In the genomic region with DNA sequence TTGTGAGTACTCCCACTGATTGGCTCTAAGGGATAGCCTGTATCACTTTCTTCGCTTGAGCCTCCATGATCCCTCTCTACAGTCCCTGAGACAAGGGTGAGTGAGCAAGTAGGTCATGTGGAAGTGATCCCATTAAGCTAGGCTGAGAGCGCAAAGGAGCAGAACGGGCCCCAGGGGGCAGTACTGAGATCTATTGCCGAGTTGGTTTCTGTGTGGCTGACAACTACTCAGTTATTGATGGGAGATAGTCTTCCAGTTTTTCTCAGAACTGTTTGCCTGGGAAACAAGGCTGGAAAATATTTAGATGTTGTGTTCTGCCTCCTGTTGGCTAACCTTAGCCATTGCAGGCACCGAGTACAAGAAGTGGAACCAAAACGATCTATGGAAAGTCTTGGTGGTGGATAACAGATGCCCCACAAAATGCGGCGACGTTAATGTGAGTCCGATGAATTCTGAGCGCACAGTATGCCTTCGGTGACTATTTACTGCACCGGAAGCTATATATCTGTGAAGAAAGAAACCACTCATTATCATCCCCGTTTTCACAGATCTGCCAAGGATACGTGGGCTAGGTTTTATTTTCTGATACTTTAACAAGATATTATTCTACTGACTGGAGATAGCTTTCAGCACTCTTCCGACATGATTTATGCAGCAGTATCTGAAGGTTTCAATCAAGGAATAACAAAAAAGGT, we compare ENCODE assay signal across 8 mouse cellular contexts. TPM values are rescaled to one million over a fixed set of nuclear protein-coding genes. Genes with fewer than 3 reads are reported as not detected.
DNase-seq lines count a peak whose midpoint lies in the region; ATAC-seq and TF ChIP-seq lines count a peak whose summit lies in the region.

No protein-coding gene starts in this region.

- no peaks in the 10 kb centered on the region for H3K36me3 ChIP-seq in midbrain, embryonic 11.5 days (ENCODE audit: control insufficient read depth, insufficient read depth, low read length)
- no peaks in the 10 kb centered on the region for H3K36me3 ChIP-seq in midbrain, embryonic 13.5 days
- H3K36me3 ChIP-seq in embryonic facial prominence, embryonic 13.5 days = no peaks in the 10 kb centered on the region
- H3K36me3 ChIP-seq in liver, embryonic 11.5 days (ENCODE audit: control insufficient read depth, insufficient read depth, low read length) = no peaks in the 10 kb centered on the region
- no peaks in the 10 kb centered on the region for H3K36me3 ChIP-seq in hindbrain, embryonic 16.5 days (ENCODE audit: control insufficient read depth, insufficient read depth, low read length)

- TF ChIP-seq POLR2A in bone marrow, adult 2 months (IDR thresholded peaks at IDR 0.05; ENCODE audit: borderline replicate concordance, control insufficient read depth, low read depth, low read length) = no peak

- peak; percentile 88 for DNase-seq in midbrain, embryonic 11.5 days (ENCODE audit: low spot score, missing footprints)
- DNase-seq in kidney, adult 8-10 months = peak; percentile 64 to 71
- DNase-seq in liver, embryonic 11.5 days (ENCODE audit: low spot score) = no peak
- DNase-seq in retina, postnatal 1 day = peak; percentile 97

- no peak overlapping the region for H3K9ac ChIP-seq in midbrain, embryonic 11.5 days (ENCODE audit: low read length)
- H3K9ac ChIP-seq in midbrain, embryonic 13.5 days (replicated peaks) = no peak overlapping the region
- H3K9ac ChIP-seq in embryonic facial prominence, embryonic 13.5 days = no peak overlapping the region
- H3K9ac ChIP-seq in liver, embryonic 11.5 days (ENCODE audit: low read depth, low read length) = no peak overlapping the region
- H3K9ac ChIP-seq in hindbrain, embryonic 16.5 days (ENCODE audit: low read depth, low read length) = no peak overlapping the region

- no peak overlapping the region for H3K4me2 ChIP-seq in midbrain, embryonic 11.5 days
- H3K4me2 ChIP-seq in midbrain, embryonic 13.5 days (replicated peaks) = no peak overlapping the region
- H3K4me2 ChIP-seq in embryonic facial prominence, embryonic 13.5 days = peak overlapping the region; percentile 32
- peak overlapping the region; percentile 1; the same call in 1 of the 2 replicates for H3K4me2 ChIP-seq in liver, embryonic 11.5 days
- H3K4me2 ChIP-seq in hindbrain, embryonic 16.5 days (ENCODE audit: low read length) = no peak overlapping the region

- H3K27me3 ChIP-seq in midbrain, embryonic 11.5 days (ENCODE audit: control insufficient read depth, insufficient read depth, low read length) = no peaks in the 10 kb centered on the region
- no peaks in the 10 kb centered on the region for H3K27me3 ChIP-seq in midbrain, embryonic 13.5 days
- H3K27me3 ChIP-seq in embryonic facial prominence, embryonic 13.5 days = no peaks in the 10 kb centered on the region
- H3K27me3 ChIP-seq in liver, embryonic 11.5 days (replicated peaks; ENCODE audit: control insufficient read depth, insufficient read depth, low read length) = no peaks in the 10 kb centered on the region
- no peaks in the 10 kb centered on the region for H3K27me3 ChIP-seq in hindbrain, embryonic 16.5 days (replicated peaks; ENCODE audit: control insufficient read depth, insufficient read depth, low read length)

- H3K4me3 ChIP-seq in midbrain, embryonic 11.5 days (ENCODE audit: low read depth, low read length) = no peak overlapping the region
- H3K4me3 ChIP-seq in midbrain, embryonic 13.5 days (replicated peaks) = no peak overlapping the region
- no peak overlapping the region for H3K4me3 ChIP-seq in bone marrow, adult 2 months (replicated peaks; ENCODE audit: control insufficient read depth, low read depth, low read length)
- no peak overlapping the region for H3K4me3 ChIP-seq in embryonic facial prominence, embryonic 13.5 days
- H3K4me3 ChIP-seq in liver, embryonic 11.5 days (ENCODE audit: low read depth, low read length) = no peak overlapping the region
- no peak overlapping the region for H3K4me3 ChIP-seq in hindbrain, embryonic 16.5 days (ENCODE audit: low read length)

- H3K9me3 ChIP-seq in midbrain, embryonic 11.5 days (ENCODE audit: control insufficient read depth, low read length) = no peaks in the 10 kb centered on the region
- no peaks in the 10 kb centered on the region for H3K9me3 ChIP-seq in midbrain, embryonic 13.5 days
- H3K9me3 ChIP-seq in embryonic facial prominence, embryonic 13.5 days = no peaks in the 10 kb centered on the region
- H3K9me3 ChIP-seq in liver, embryonic 11.5 days (ENCODE audit: control insufficient read depth, low read length) = no peaks in the 10 kb centered on the region
- no peaks in the 10 kb centered on the region for H3K9me3 ChIP-seq in hindbrain, embryonic 16.5 days (ENCODE audit: control insufficient read depth, low read length)

- peak; percentile 55; the same call in 1 of the 2 replicates for ATAC-seq in midbrain, embryonic 11.5 days (ENCODE audit: low FRiP score)
- ATAC-seq in midbrain, embryonic 13.5 days = no peak
- ATAC-seq in embryonic facial prominence, embryonic 13.5 days (ENCODE audit: insufficient number of reproducible peaks, insufficient read depth, low FRiP score, low TSS enrichment, low read depth) = no peak
- ATAC-seq in liver, embryonic 11.5 days (replicated peaks; ENCODE audit: low FRiP score) = peak; percentile 53; the same call in 1 of the 2 replicates
- ATAC-seq in hindbrain, embryonic 16.5 days = no peak

- no peak overlapping the region for H3K27ac ChIP-seq in midbrain, embryonic 11.5 days (ENCODE audit: low read depth, low read length)
- no peak overlapping the region for H3K27ac ChIP-seq in midbrain, embryonic 13.5 days
- no peak overlapping the region for H3K27ac ChIP-seq in bone marrow, adult 2 months (ENCODE audit: control insufficient read depth, insufficient read depth, low read depth, low read length, poor library complexity)
- no peak overlapping the region for H3K27ac ChIP-seq in embryonic facial prominence, embryonic 13.5 days
- no peak overlapping the region for H3K27ac ChIP-seq in liver, embryonic 11.5 days (ENCODE audit: low read depth, low read length)
- H3K27ac ChIP-seq in hindbrain, embryonic 16.5 days (ENCODE audit: low read depth, low read length) = no peak overlapping the region

- peak; percentile 50; the same call in 1 of the 2 replicates for TF ChIP-seq CTCF in bone marrow, adult 2 months (IDR thresholded peaks at IDR 0.05; ENCODE audit: control insufficient read depth, insufficient read depth, low read length)

- H3K4me1 ChIP-seq in midbrain, embryonic 11.5 days (ENCODE audit: control insufficient read depth, insufficient read depth, low read length) = no peaks in the 10 kb centered on the region
- no peaks in the 10 kb centered on the region for H3K4me1 ChIP-seq in midbrain, embryonic 13.5 days (replicated peaks)
- no peaks in the 10 kb centered on the region; the same call in 1 of the 2 replicates for H3K4me1 ChIP-seq in bone marrow, adult 2 months (ENCODE audit: control insufficient read depth, insufficient read depth, low read length)
- no peaks in the 10 kb centered on the region for H3K4me1 ChIP-seq in embryonic facial prominence, embryonic 13.5 days
- 0 out of 2 replicates have a peak, but pooled peaks cover 3% of the 10 kb centered on the region for H3K4me1 ChIP-seq in liver, embryonic 11.5 days (replicated peaks; ENCODE audit: control insufficient read depth, insufficient read depth, low read length)
- H3K4me1 ChIP-seq in hindbrain, embryonic 16.5 days (ENCODE audit: control insufficient read depth, insufficient read depth, low read depth, low read length) = no peaks in the 10 kb centered on the region

- WGBS in midbrain, embryonic 11.5 days = 77% methylated on average over 16 of the region's 16 CpGs
- WGBS in midbrain, embryonic 13.5 days = 78% methylated on average over 16 of the region's 16 CpGs
- 79% methylated on average over 16 of the region's 16 CpGs for WGBS in bone marrow, adult 2 months
- WGBS in embryonic facial prominence, embryonic 13.5 days = 77% methylated on average over 16 of the region's 16 CpGs
- 80% methylated on average over 16 of the region's 16 CpGs for WGBS in liver, embryonic 11.5 days
- WGBS in hindbrain, embryonic 16.5 days = 75% methylated on average over 16 of the region's 16 CpGs

RNA-seq across cellular contexts. Expression of gene Tmx1, which starts 24.8 kb away (rescaled TPM):
- 135 and 150 TPM in 2 replicates for polyA plus RNA-seq in midbrain, embryonic 11.5 days (2014; fragmentation: Nextera tagmentation; extraction: Ambion mirVana)
- 139 and 152 TPM in 2 replicates for polyA plus RNA-seq in midbrain, embryonic 13.5 days (2015; fragmentation: Nextera tagmentation; extraction: Ambion mirVana)
- 58.4 and 64.2 TPM in 2 replicates for polyA plus RNA-seq in bone marrow, adult 2 months (2011; ENCODE audit: insufficient read depth, insufficient read length, low replicate concordance, missing spikeins)
- polyA plus RNA-seq in embryonic facial prominence, embryonic 13.5 days (2015; fragmentation: Nextera tagmentation; extraction: Ambion mirVana) = 93.2 and 105 TPM in 2 replicates
- polyA plus RNA-seq in liver, embryonic 11.5 days (2014; fragmentation: Nextera tagmentation; extraction: Ambion mirVana) = 115 and 140 TPM in 2 replicates
- polyA plus RNA-seq in hindbrain, embryonic 16.5 days (2015; fragmentation: Nextera tagmentation; extraction: Ambion mirVana) = 148 and 153 TPM in 2 replicates

Comparison
In these comparisons a context has a peak if more than half of its experiments do, and no peak if none do; other contexts are left out.
1. ATAC-seq: peak in midbrain, embryonic 11.5 days (single experiment) and liver, embryonic 11.5 days (single experiment); none in midbrain, embryonic 13.5 days (single experiment), embryonic facial prominence, embryonic 13.5 days (single experiment) and hindbrain, embryonic 16.5 days (single experiment).
2. H3K4me2 ChIP-seq: peak in embryonic facial prominence, embryonic 13.5 days (single experiment) and liver, embryonic 11.5 days (single experiment); none in midbrain, embryonic 11.5 days (single experiment), midbrain, embryonic 13.5 days (single experiment) and hindbrain, embryonic 16.5 days (single experiment).